Mouse (Mus musculus) CH12.LX (cell line): ENCODE data around the gene Natd1. TPM values are rescaled to one million over a fixed set of nuclear protein-coding genes. Genes with fewer than 3 reads are reported as not detected.

Experiments
- DNase-seq: peaks from one replicate; pipeline ENCODE4 v3.0.0-alpha.2; 2013; ENCODE audit errors: extremely low read depth
- H3K27ac ChIP-seq: 2 replicates; pipeline ENCODE4 v1.5.1; 2012; ENCODE audit warnings: low read depth, mild to moderate bottlenecking, control low read depth, moderate library complexity; ENCODE audit not compliant: insufficient read depth
- H3K27me3 ChIP-seq: replicated peaks from 2 replicates; pipeline ENCODE3; 2012; ENCODE audit warnings: inconsistent platforms
- H3K36me3 ChIP-seq, 2 experiments: replicated peaks in 1 of 2; 2 replicates each; pipeline versions ENCODE3 to v1.6.1; 2012; ENCODE audit warnings: inconsistent platforms in 1 of 2, low read length in 1 of 2, mild to moderate bottlenecking in 1 of 2, mixed read lengths in 1 of 2, moderate library complexity in 1 of 2; ENCODE audit not compliant: control insufficient read depth in 1 of 2, insufficient read depth in 1 of 2
- H3K4me1 ChIP-seq, 2 experiments: 2 replicates each; pipeline ENCODE4 v1.6.1; 2012; ENCODE audit warnings: inconsistent platforms in 1 of 2, moderate library complexity in 1 of 2; ENCODE audit not compliant: insufficient read depth in 2 of 2, control insufficient read depth in 1 of 2
- H3K4me2 ChIP-seq: 2 replicates; pipeline ENCODE4 v1.6.1; 2012; ENCODE audit warnings: low read depth, mild to moderate bottlenecking, control low read depth; ENCODE audit not compliant: poor library complexity, insufficient read depth, severe bottlenecking
- H3K4me3 ChIP-seq, 3 experiments: fragments of 150-350 bp in 1 of 3; sonication (generic) in 1 of 3; replicated peaks in 1 of 3; 2 replicates each; pipeline versions ENCODE3 to v1.5.1; 2011 to 2012; ENCODE audit warnings: low read depth in 2 of 3, low read length in 2 of 3, mild to moderate bottlenecking in 2 of 3, moderate library complexity in 2 of 3, control low read depth in 1 of 3, improper control_type of control experiment in 1 of 3, inconsistent platforms in 1 of 3, mixed read lengths in 1 of 3; ENCODE audit not compliant: poor library complexity in 1 of 3
- H3K79me2 ChIP-seq: replicated peaks from 2 replicates; pipeline ENCODE4 v1.6.1; 2012; ENCODE audit warnings: mild to moderate bottlenecking, moderate library complexity; ENCODE audit not compliant: control insufficient read depth, poor library complexity, insufficient read depth, severe bottlenecking; ENCODE audit errors: extremely low read depth
- H3K9ac ChIP-seq: 2 replicates; pipeline ENCODE4 v1.6.1; 2012; ENCODE audit warnings: low read depth, mild to moderate bottlenecking, control low read depth, moderate library complexity; ENCODE audit not compliant: insufficient read depth
- H3K9me3 ChIP-seq: replicated peaks from 2 replicates; pipeline ENCODE3; 2012; ENCODE audit warnings: low read length, inconsistent platforms, mixed read lengths
- BHLHE40 ChIP-seq: IDR thresholded peaks from 2 replicates; pipeline ENCODE4 v1.6.1; 2011; ENCODE audit warnings: mild to moderate bottlenecking, low read depth, low read length, improper control_type of control experiment
- CHD1 ChIP-seq: IDR thresholded peaks from 2 replicates; pipeline ENCODE4 v1.6.1; 2012; ENCODE audit warnings: low read depth, low read length, improper control_type of control experiment, inconsistent platforms
- CHD2 ChIP-seq: IDR thresholded peaks from 2 replicates; pipeline ENCODE4 v1.6.1; 2011; ENCODE audit warnings: low read length, improper control_type of control experiment
- CTCF ChIP-seq, 2 experiments: IDR thresholded peaks in 1 of 2; conservative IDR thresholded peaks in 1 of 2; 2 replicates each; pipeline ENCODE4 v1.5.1; 2011 to 2012; ENCODE audit warnings: low read depth in 2 of 2, low read length in 2 of 2, improper control_type of control experiment in 1 of 2, inconsistent platforms in 1 of 2, mild to moderate bottlenecking in 1 of 2, moderate library complexity in 1 of 2
- ELF1 ChIP-seq: IDR thresholded peaks from 2 replicates; pipeline ENCODE4 v1.6.1; 2014; ENCODE audit warnings: low read depth, mild to moderate bottlenecking, inconsistent platforms, low read length, improper control_type of control experiment
- EP300 ChIP-seq: IDR thresholded peaks from 2 replicates; pipeline ENCODE4 v1.6.1; 2011; ENCODE audit warnings: low read length, improper control_type of control experiment
- ETS1 ChIP-seq: conservative IDR thresholded peaks from 2 replicates; pipeline ENCODE4 v1.6.1; 2012; ENCODE audit warnings: low read depth, mild to moderate bottlenecking, inconsistent platforms, low read length, improper control_type of control experiment, moderate library complexity
- GABPA ChIP-seq: IDR thresholded peaks from 2 replicates; pipeline ENCODE4 v1.6.1; 2012; ENCODE audit warnings: low read depth, low read length, improper control_type of control experiment, inconsistent platforms; ENCODE audit not compliant: insufficient replicate concordance
- IRF4 ChIP-seq: IDR thresholded peaks from 2 replicates; pipeline ENCODE4 v1.6.1; 2014; ENCODE audit warnings: low read depth, mild to moderate bottlenecking, inconsistent platforms, low read length, improper control_type of control experiment
- JUN ChIP-seq: IDR thresholded peaks from 2 replicates; pipeline ENCODE4 v1.6.1; 2011; ENCODE audit warnings: low read depth, mild to moderate bottlenecking, low read length, improper control_type of control experiment, moderate library complexity; ENCODE audit not compliant: insufficient read depth
- JUND ChIP-seq: conservative IDR thresholded peaks from 2 replicates; pipeline ENCODE4 v1.6.1; 2011; ENCODE audit warnings: low read depth, low read length, improper control_type of control experiment
- MAFK ChIP-seq: IDR thresholded peaks from 2 replicates; pipeline ENCODE4 v1.6.1; 2011; ENCODE audit warnings: low read length, improper control_type of control experiment; ENCODE audit not compliant: insufficient replicate concordance
- MAX ChIP-seq: IDR thresholded peaks from 2 replicates; pipeline ENCODE4 v1.6.1; 2011; ENCODE audit warnings: low read length, improper control_type of control experiment
- MAZ ChIP-seq: IDR thresholded peaks from 2 replicates; pipeline ENCODE4 v1.6.1; 2012; ENCODE audit warnings: low read depth, mild to moderate bottlenecking, inconsistent platforms, low read length, improper control_type of control experiment, moderate library complexity
- MEF2A ChIP-seq: IDR thresholded peaks from 2 replicates; pipeline ENCODE4 v1.6.1; 2014; ENCODE audit warnings: low read depth, mild to moderate bottlenecking, inconsistent platforms, low read length, improper control_type of control experiment, borderline replicate concordance
- MXI1 ChIP-seq: IDR thresholded peaks from 2 replicates; pipeline ENCODE4 v1.6.1; 2011; ENCODE audit warnings: mild to moderate bottlenecking, low read depth, low read length, improper control_type of control experiment
- MYC ChIP-seq: IDR thresholded peaks from 2 replicates; pipeline ENCODE4 v1.6.1; 2011; ENCODE audit warnings: low read depth, mild to moderate bottlenecking, improper control_type of control experiment, low read length
- NELFE ChIP-seq: IDR thresholded peaks from 2 replicates; pipeline ENCODE4 v1.6.1; 2011; ENCODE audit warnings: low read depth, low read length, improper control_type of control experiment
- PAX5 ChIP-seq: IDR thresholded peaks from 2 replicates; pipeline ENCODE4 v1.6.1; 2012; ENCODE audit warnings: low read length, inconsistent platforms, mixed read lengths
- POLR2A ChIP-seq: IDR thresholded peaks from 2 replicates; pipeline ENCODE4 v1.6.1; 2011; ENCODE audit warnings: low read depth, mild to moderate bottlenecking, improper control_type of control experiment, low read length
- RAD21 ChIP-seq: IDR thresholded peaks from 2 replicates; pipeline ENCODE4 v1.6.1; 2011; ENCODE audit warnings: low read depth, mild to moderate bottlenecking, low read length, improper control_type of control experiment, moderate library complexity
- SMC3 ChIP-seq: IDR thresholded peaks from 2 replicates; pipeline ENCODE4 v1.6.1; 2011; ENCODE audit warnings: low read depth, low read length, improper control_type of control experiment
- TBP ChIP-seq: conservative IDR thresholded peaks from 2 replicates; pipeline ENCODE4 v1.6.1; 2011; ENCODE audit warnings: low read depth, low read length, improper control_type of control experiment
- TCF12 ChIP-seq: IDR thresholded peaks from 2 replicates; pipeline ENCODE4 v1.6.1; 2014; ENCODE audit warnings: low read depth, mild to moderate bottlenecking, inconsistent platforms, low read length, improper control_type of control experiment
- UBTF ChIP-seq: IDR thresholded peaks from 2 replicates; pipeline ENCODE4 v1.6.1; 2012; ENCODE audit warnings: low read depth, mild to moderate bottlenecking, inconsistent platforms, low read length, improper control_type of control experiment, moderate library complexity
- USF1 ChIP-seq: IDR thresholded peaks from 2 replicates; pipeline ENCODE4 v1.6.1; 2014; ENCODE audit warnings: low read depth, mild to moderate bottlenecking, inconsistent platforms, low read length, improper control_type of control experiment
- USF2 ChIP-seq: conservative IDR thresholded peaks from 2 replicates; pipeline ENCODE4 v1.6.1; 2011; ENCODE audit warnings: low read depth, low read length, improper control_type of control experiment
- ZC3H11A ChIP-seq: IDR thresholded peaks from 2 replicates; pipeline ENCODE4 v1.6.1; 2012; ENCODE audit warnings: low read depth, mild to moderate bottlenecking, inconsistent platforms, low read length, improper control_type of control experiment
- ZMIZ1 ChIP-seq: IDR thresholded peaks from 2 replicates; pipeline ENCODE4 v1.6.1; 2012; ENCODE audit warnings: low read depth, mild to moderate bottlenecking, inconsistent platforms, low read length, improper control_type of control experiment
- ZNF384 ChIP-seq: IDR thresholded peaks from 2 replicates; pipeline ENCODE4 v1.6.1; 2012; ENCODE audit warnings: low read depth, low read length, improper control_type of control experiment, inconsistent platforms
- dilution Hi-C: fragments of 300-500 bp; cut with MboI; formaldehyde crosslinking; loops from 2 replicates; pipeline ENCODE4 v1.14.3; 2020; ENCODE audit warnings: low sequenced_read_pairs; ENCODE audit not compliant: extremely low pct_unique_long_range_greater_than_20kb, extremely low pct_ligation_motif_present
- in situ Hi-C: fragments of 300-500 bp; cut with MboI; formaldehyde crosslinking; loops from 3 replicates; pipeline ENCODE4 v1.14.3; 2019; ENCODE audit warnings: low sequenced_read_pairs, low pct_ligation_motif_present, low pct_unique_long_range_greater_than_20kb, mixed read lengths
- polyA plus RNA-seq: library from polyadenylated mRNA; unstranded; fragments of >175 nt; gene quantifications from 2 replicates; pipeline ENCODE4 v1.2.1, GENCODE M21; 2012; ENCODE audit warnings: low read depth; ENCODE audit not compliant: insufficient read length
- total RNA-seq, 2 experiments: library from RNA; depleted of rRNA; stranded (reverse); fragments of 300-350 nt in 1 of 2; fragments of >200 nt in 1 of 2; gene quantifications; 2 replicates each; pipeline ENCODE4 v1.2.3; 2012 to 2014

Natd1 gene
- total and polyA plus RNA-seq, 3 experiments = 2.1 to 5.2 (median 5.0) TPM

DNA sequence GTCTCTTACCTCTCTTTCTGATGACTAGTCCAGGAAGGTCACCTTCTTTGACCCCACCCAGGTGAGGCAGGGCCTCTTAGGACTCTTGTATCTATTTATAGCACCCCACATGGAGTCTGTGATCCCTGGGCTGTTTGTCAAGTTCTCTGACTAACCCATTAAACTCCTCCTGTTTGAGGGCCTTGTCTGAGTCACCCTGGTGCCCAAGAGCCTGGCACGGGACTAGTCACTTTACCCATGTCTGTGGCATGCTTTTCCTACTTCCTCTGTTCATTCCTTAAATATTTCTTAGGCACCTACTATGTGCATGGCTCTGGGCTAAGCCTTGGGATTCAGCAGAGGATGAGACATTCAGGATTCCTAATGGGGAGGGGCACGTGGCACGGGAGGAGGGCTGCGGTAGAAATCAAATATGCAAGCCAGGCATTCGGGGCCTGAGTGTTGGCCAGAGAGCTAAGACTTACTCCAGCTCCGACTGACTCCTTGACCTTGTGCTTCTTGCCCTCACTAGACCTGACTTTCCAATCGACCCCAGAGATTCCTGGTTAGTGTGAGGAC, 16.3 kb upstream of the Natd1 start:
- in situ Hi-C loops = loop anchor here (10.0 kb wide), 1 partner anchor 114 kb away; no protein-coding TSS in a partner anchor

DNA sequence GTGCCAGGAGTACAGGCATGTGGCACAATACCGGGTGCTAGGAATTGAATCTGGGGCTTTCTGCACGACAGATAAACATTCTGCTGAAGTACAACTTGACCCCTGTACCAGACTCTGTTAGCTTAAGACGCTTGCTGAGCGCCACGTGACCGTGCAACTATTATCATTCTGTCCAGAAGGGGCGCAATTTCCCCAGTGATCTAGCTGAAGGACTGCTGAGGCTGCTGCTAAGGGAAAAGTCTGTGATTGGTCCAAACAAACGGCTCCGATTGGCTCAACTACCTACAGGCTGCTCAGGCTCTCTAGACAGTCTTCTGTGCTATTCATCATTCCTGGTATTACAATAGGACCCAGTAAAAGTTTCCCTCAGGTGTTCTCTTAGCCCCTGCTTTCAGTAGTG, 12.7 kb upstream of the Natd1 start:
- no peak overlapping the region for H3K4me3 ChIP-seq
- in situ Hi-C loops (no loop called here), dilution Hi-C loops (no loop called here)
- H3K4me1 ChIP-seq = peaks cover 6 to 38% of the 10 kb centered on the region in 2 experiments
- no peak overlapping the region for H3K9ac ChIP-seq
- H3K4me2 ChIP-seq = peak overlapping the region; percentile 3; the same call in 1 of the 2 replicates
- no peaks in the 10 kb centered on the region for H3K27me3 ChIP-seq
- peaks cover 0 to 50% of the 10 kb centered on the region in 2 experiments for H3K36me3 ChIP-seq
- no peaks in the 10 kb centered on the region for H3K9me3 ChIP-seq
- no peak overlapping the region for H3K27ac ChIP-seq
- peak; percentile 97 for DNase-seq
- peaks cover under 1% of the 10 kb centered on the region; the same call in 1 of the 2 replicates for H3K79me2 ChIP-seq
- TF ChIP-seq RAD21 (peak; percentile 95), ZNF384 (no peak), EP300 (no peak), MXI1 (peak; percentile 73; the same call in 1 of the 2 replicates), ZC3H11A (no peak), MEF2A (no peak), CTCF (conservative IDR thresholded peaks at IDR 0.05 in 1 of 2, IDR thresholded peaks at IDR 0.05 in 1 of 2; ENCODE audit: low read depth in 2 of 2, low read length in 2 of 2) (peak; percentile 95 to 98), MAZ (no peak), CHD2 (no peak), MAX (peak; percentile 99), PAX5 (no peak), POLR2A (0 out of 2 replicates have a peak, but pooled peaks have one; percentile 32), ETS1 (no peak; the same call in 1 of the 2 replicates), JUN (no peak), ELF1 (peak; percentile 27; the same call in 1 of the 2 replicates), USF2 (peak; percentile 98), UBTF (no peak), NELFE (no peak), TBP (0 out of 2 replicates have a peak, but pooled peaks have one; percentile 38), USF1 (peak; percentile 98), SMC3 (peak; percentile 80), CHD1 (no peak), IRF4 (0 out of 2 replicates have a peak, but pooled peaks have one; percentile 25), JUND (no peak; the same call in 1 of the 2 replicates), MAFK (peak; percentile 56; the same call in 1 of the 2 replicates), BHLHE40 (peak; percentile 96), MYC (peak; percentile 99), TCF12 (no peak)

More for the DNA sequence above, 16.3 kb upstream of the Natd1 start:
- Histone ChIP-seq H3K36me3 (peaks cover 2 to 37% of the 10 kb centered on the region in 2 experiments), H3K79me2 (peaks cover 20% of the 10 kb centered on the region), H3K4me2 (peak overlapping the region; percentile 58), H3K4me1 (peaks cover 22 to 69% of the 10 kb centered on the region in 2 experiments), H3K4me3 (peak overlapping the region; percentile 77 to 87 (median 79)), H3K9ac (peak overlapping the region; percentile 54), H3K27ac (no peak overlapping the region), H3K9me3 (no peaks in the 10 kb centered on the region), H3K27me3 (no peaks in the 10 kb centered on the region)
- dilution Hi-C loops = no loop called here
- DNase-seq = no peak
- peak; percentile 7; the same call in 1 of the 2 replicates for TF ChIP-seq USF1
- no peak for TF ChIP-seq ZMIZ1
- TF ChIP-seq GABPA = no peak
- no peak for TF ChIP-seq CHD2
- no peak for TF ChIP-seq RAD21
- TF ChIP-seq UBTF = no peak
- no peak for TF ChIP-seq ETS1
- TF ChIP-seq MAX = peak; percentile 56; the same call in 1 of the 2 replicates
- TF ChIP-seq EP300 = no peak
- TF ChIP-seq CHD1 = no peak
- TF ChIP-seq BHLHE40 = peak; percentile 92
- no peak for TF ChIP-seq MAZ
